Mouse (Mus musculus) liver, embryonic 15.5 days (tissue): ENCODE measurements around the gene Nudt7. TPM values are rescaled to one million over a fixed set of nuclear protein-coding genes. Genes with fewer than 3 reads are reported as not detected.

ENCODE experiments used
- polyA plus RNA-seq: library from polyadenylated mRNA; unstranded; fragments of >200 nt; fragmentation: Nextera tagmentation; extraction: Ambion mirVana; gene quantifications from 2 replicates; pipeline ENCODE4 v1.2.1, GENCODE M21; 2015

The Nudt7 gene
- polyA plus RNA-seq, 1 experiment from 2014 or later, result 15.6 TPM

Other genes with a start within 250 kb of the Nudt7 start
- 0.02 TPM in 1 of 2 replicates, not detected in the other for gene Vat1l, start 72.1 kb downstream of the Nudt7 start, polyA plus RNA-seq